Mouse (Mus musculus) liver, embryonic 14.5 days (tissue): Measurements from ENCODE around the gene Smpd1.

Experiments used
- CTCF ChIP-seq: IDR thresholded peaks from 2 replicates; pipeline ENCODE4 v1.5.1; 2016; ENCODE audit warnings: antibody characterized with exemption, low read depth, control low read depth
- EP300 ChIP-seq: IDR thresholded peaks from 2 replicates; pipeline ENCODE4 v1.6.1; 2016; ENCODE audit warnings: antibody characterized with exemption, low read depth

DNA sequence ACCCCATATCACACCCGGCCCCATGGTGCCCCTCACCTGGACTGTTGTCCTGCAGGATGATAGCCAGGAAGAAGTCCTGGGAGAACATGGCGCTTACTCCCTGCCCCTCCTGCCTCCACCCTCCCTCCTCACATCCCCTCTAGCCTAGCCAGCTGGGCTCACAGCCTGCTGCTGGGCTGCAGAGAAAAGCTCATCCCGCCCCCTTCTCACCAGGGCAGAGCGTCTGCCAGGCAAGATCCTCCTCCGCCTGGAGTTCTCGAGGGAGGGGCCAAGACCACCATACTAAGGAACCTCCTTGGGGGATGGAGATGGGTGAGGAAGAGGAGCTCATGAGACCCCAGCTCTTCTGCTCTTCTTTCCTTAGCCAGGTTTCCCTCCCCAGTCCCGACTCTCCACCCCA is 14.4 kb downstream of the Smpd1 start:
- TF ChIP-seq EP300, result no peak
- no peak for TF ChIP-seq CTCF
